Mouse (Mus musculus) myocyte (in vitro differentiated cells): ENCODE results near the gene Dip2c. TPM values are rescaled to one million over a fixed set of nuclear protein-coding genes. Genes with fewer than 3 reads are reported as not detected.

Experiments used
- H3K27me3 ChIP-seq: one replicate; pipeline ENCODE4 v1.6.1; 2011; ENCODE audit not compliant: control insufficient read depth, insufficient read depth, insufficient read length
- H3K36me3 ChIP-seq: one replicate; pipeline ENCODE4 v1.6.1; 2011; ENCODE audit not compliant: control insufficient read depth, insufficient read depth
- H3K4me2 ChIP-seq: one replicate; pipeline ENCODE4 v1.6.1; 2011; ENCODE audit warnings: low read depth, control low read depth
- H3K4me3 ChIP-seq: one replicate; pipeline ENCODE4 v1.5.1; 2011; ENCODE audit warnings: mild to moderate bottlenecking, control low read depth, moderate library complexity
- H3K79me2 ChIP-seq: one replicate; pipeline ENCODE4 v1.6.1; 2011; ENCODE audit not compliant: control insufficient read depth, insufficient read depth
- H3ac ChIP-seq: one replicate; pipeline ENCODE4 v1.6.1; 2011; ENCODE audit not compliant: control insufficient read depth, insufficient read length
- CEBPB ChIP-seq: IDR thresholded peaks from 2 replicates; pipeline ENCODE4 v1.6.1; 2011; ENCODE audit warnings: mild to moderate bottlenecking, moderate library complexity; ENCODE audit not compliant: poor library complexity, insufficient read depth, severe bottlenecking
- E2F4 ChIP-seq: IDR thresholded peaks from one replicate; pipeline ENCODE4 v1.6.1; 2011; ENCODE audit warnings: mild to moderate bottlenecking, control low read depth, moderate library complexity; ENCODE audit not compliant: insufficient read depth
- MAX ChIP-seq: IDR thresholded peaks from one replicate; pipeline ENCODE4 v1.6.1; 2011; ENCODE audit warnings: low read depth, mild to moderate bottlenecking, control low read depth
- MYOD1 ChIP-seq, 3 experiments: IDR thresholded peaks; one replicate each; pipeline ENCODE4 v1.6.1; 2011; ENCODE audit warnings: control low read depth in 2 of 3, low read depth in 2 of 3, mild to moderate bottlenecking in 2 of 3, moderate library complexity in 1 of 3; ENCODE audit not compliant: insufficient read length in 2 of 3, control insufficient read depth in 1 of 3
- MYOG ChIP-seq, 3 experiments: IDR thresholded peaks; one replicate each; pipeline ENCODE4 v1.6.1; 2011; ENCODE audit warnings: control low read depth in 2 of 3, low read depth in 2 of 3, mild to moderate bottlenecking in 2 of 3; ENCODE audit not compliant: insufficient read length in 2 of 3, control insufficient read depth in 1 of 3, insufficient read depth in 1 of 3
- POLR2A ChIP-seq: IDR thresholded peaks from one replicate; pipeline ENCODE4 v1.6.1; 2011; ENCODE audit warnings: low read depth, mild to moderate bottlenecking, control low read depth, moderate library complexity; ENCODE audit not compliant: insufficient read length
- POLR2AphosphoS2 ChIP-seq: IDR thresholded peaks from one replicate; pipeline ENCODE4 v1.6.1; 2011; ENCODE audit warnings: low read depth, control low read depth; ENCODE audit not compliant: insufficient read length
- REST ChIP-seq: IDR thresholded peaks from one replicate; pipeline ENCODE4 v1.6.1; 2011; ENCODE audit warnings: mild to moderate bottlenecking, control low read depth, moderate library complexity; ENCODE audit not compliant: insufficient read depth, insufficient read length
- SRF ChIP-seq: IDR thresholded peaks from one replicate; pipeline ENCODE4 v1.6.1; 2011; ENCODE audit warnings: low read depth; ENCODE audit not compliant: control insufficient read depth, insufficient read length
- TCF12 ChIP-seq: IDR thresholded peaks from one replicate; pipeline ENCODE4 v1.6.1; 2011; ENCODE audit warnings: mild to moderate bottlenecking, control low read depth; ENCODE audit not compliant: poor library complexity, insufficient read depth, severe bottlenecking
- TCF3 ChIP-seq: IDR thresholded peaks from one replicate; pipeline ENCODE4 v1.6.1; 2011; ENCODE audit warnings: low read depth, control low read depth; ENCODE audit not compliant: insufficient read length
- USF1 ChIP-seq: IDR thresholded peaks from one replicate; pipeline ENCODE4 v1.6.1; 2011; ENCODE audit warnings: low read depth, mild to moderate bottlenecking, control low read depth, moderate library complexity
- polyA plus RNA-seq: library from polyadenylated mRNA; unstranded; fragments of >200 nt; fragmentation: generic; extraction: Trizol; gene quantifications from one replicate; pipeline ENCODE4 v1.2.1, GENCODE M21; 2012; ENCODE audit warnings: missing spikeins

Gene Dip2c
- polyA plus RNA-seq, 1 experiment = 17.8 TPM

- H3K27me3 ChIP-seq = no peaks in the 10 kb centered on the region
- H3K79me2 ChIP-seq = peaks cover 37% of the 10 kb centered on the region
- no peaks in the 10 kb centered on the region for H3K36me3 ChIP-seq
- TF ChIP-seq MYOG (IDR thresholded peaks at IDR 0.05; ENCODE audit: control insufficient read depth in 1 of 3, insufficient read depth in 1 of 3, insufficient read length in 2 of 3, low read depth in 2 of 3) = peak; percentile 95 to 99 (median 99)
- TF ChIP-seq MYOD1 (IDR thresholded peaks at IDR 0.05; ENCODE audit: control insufficient read depth in 1 of 3, insufficient read length in 2 of 3, low read depth in 2 of 3) = peak; percentile 90 to 99 (median 99)
- TF ChIP-seq TCF12 = peak; percentile 98
- TF ChIP-seq USF1 = no peak
- TF ChIP-seq POLR2AphosphoS2 = no peak
- peak; percentile 96 for TF ChIP-seq TCF3
- no peak for TF ChIP-seq POLR2A
- TF ChIP-seq E2F4 = no peak
- no peak for TF ChIP-seq MAX
- no peak overlapping the region for H3K4me3 ChIP-seq
- H3ac ChIP-seq = no peak overlapping the region
- peak overlapping the region; percentile 34 for H3K4me2 ChIP-seq
Observed at GRCm38 (mm10) chr13:9319745-9320144, 43.4 kb downstream of the Dip2c start.

- no peak for TF ChIP-seq POLR2A
- TF ChIP-seq MAX = no peak
- TF ChIP-seq MYOD1 (IDR thresholded peaks at IDR 0.05; ENCODE audit: control insufficient read depth in 1 of 3, insufficient read length in 2 of 3, low read depth in 2 of 3) = no peak
- TF ChIP-seq REST = no peak
- no peak for TF ChIP-seq E2F4
- peak; percentile 83 for TF ChIP-seq USF1
- H3K27me3 ChIP-seq = no peaks in the 10 kb centered on the region
- no peaks in the 10 kb centered on the region for H3K36me3 ChIP-seq
- H3ac ChIP-seq = no peak overlapping the region
- peaks cover 33% of the 10 kb centered on the region for H3K79me2 ChIP-seq
- no peak overlapping the region for H3K4me3 ChIP-seq
- peak overlapping the region; percentile 8 for H3K4me2 ChIP-seq
Observed at GRCm38 (mm10) chr13:9325262-9325661, 48.9 kb downstream of the Dip2c start.

- Histone ChIP-seq H3ac (no peak overlapping the region), H3K4me2 (peak overlapping the region; percentile 0), H3K79me2 (peaks cover 28% of the 10 kb centered on the region), H3K36me3 (no peaks in the 10 kb centered on the region), H3K27me3 (no peaks in the 10 kb centered on the region), H3K4me3 (no peak overlapping the region)
- TF ChIP-seq MYOG (IDR thresholded peaks at IDR 0.05; ENCODE audit: control insufficient read depth in 1 of 3, insufficient read depth in 1 of 3, insufficient read length in 2 of 3, low read depth in 2 of 3) (peak; percentile 90 to 99 (median 92)), MYOD1 (IDR thresholded peaks at IDR 0.05; ENCODE audit: control insufficient read depth in 1 of 3, insufficient read length in 2 of 3, low read depth in 2 of 3) (peak; percentile 87 to 97 (median 93)), POLR2AphosphoS2 (no peak), CEBPB (no peak), TCF12 (peak; percentile 92), USF1 (no peak), E2F4 (no peak), SRF (no peak), REST (no peak), TCF3 (peak; percentile 70), POLR2A (no peak), MAX (no peak)
Observed at GRCm38 (mm10) chr13:9329307-9329915, 53.1 kb downstream of the Dip2c start.

DNA sequence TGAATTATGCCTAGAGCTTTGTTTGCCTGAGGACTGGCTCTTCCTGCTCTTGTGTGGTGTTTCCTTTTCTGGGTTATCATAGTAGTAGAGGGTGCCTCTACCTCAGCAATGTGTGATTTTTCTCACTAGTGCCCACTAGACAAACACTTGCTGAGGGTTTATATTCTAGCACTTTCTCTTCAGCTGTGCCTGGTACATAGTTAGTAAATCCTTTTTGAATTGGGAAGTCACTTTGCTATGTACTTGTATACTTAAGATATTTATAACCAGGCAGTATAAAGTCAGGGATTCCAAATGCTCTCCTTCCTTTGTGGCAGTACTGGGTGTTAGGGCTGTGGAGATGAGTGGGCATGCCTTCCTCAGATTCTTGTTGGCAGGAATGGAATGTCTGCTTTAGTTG is 56.9 kb downstream of the Dip2c start:
- H3K36me3 ChIP-seq = no peaks in the 10 kb centered on the region
- H3K27me3 ChIP-seq = no peaks in the 10 kb centered on the region
- no peak overlapping the region for H3ac ChIP-seq
- peaks cover 10% of the 10 kb centered on the region for H3K79me2 ChIP-seq
- H3K4me3 ChIP-seq = no peak overlapping the region
- no peak overlapping the region for H3K4me2 ChIP-seq
- TF ChIP-seq SRF (no peak), CEBPB (no peak), MYOD1 (IDR thresholded peaks at IDR 0.05; ENCODE audit: control insufficient read depth in 1 of 3, insufficient read length in 2 of 3, low read depth in 2 of 3) (no peak), REST (no peak), USF1 (no peak), POLR2A (no peak), TCF3 (no peak), MAX (no peak), MYOG (IDR thresholded peaks at IDR 0.05; ENCODE audit: control insufficient read depth in 1 of 3, insufficient read depth in 1 of 3, insufficient read length in 2 of 3, low read depth in 2 of 3) (no peak), POLR2AphosphoS2 (no peak), E2F4 (no peak), TCF12 (no peak)

- peaks cover 37% of the 10 kb centered on the region for H3K79me2 ChIP-seq
- no peaks in the 10 kb centered on the region for H3K36me3 ChIP-seq
- no peaks in the 10 kb centered on the region for H3K27me3 ChIP-seq
- peak in 2 of 3 experiments; percentile 70 to 73 for TF ChIP-seq MYOG (IDR thresholded peaks at IDR 0.05; ENCODE audit: control insufficient read depth in 1 of 3, insufficient read depth in 1 of 3, insufficient read length in 2 of 3, low read depth in 2 of 3)
- no peak for TF ChIP-seq MAX
- TF ChIP-seq POLR2AphosphoS2 = no peak
- TF ChIP-seq CEBPB = peak; percentile 68; the same call in 1 of the 2 replicates
- peak; percentile 13 to 75 (median 59) for TF ChIP-seq MYOD1 (IDR thresholded peaks at IDR 0.05; ENCODE audit: control insufficient read depth in 1 of 3, insufficient read length in 2 of 3, low read depth in 2 of 3)
- no peak for TF ChIP-seq POLR2A
- TF ChIP-seq REST = no peak
- no peak for TF ChIP-seq USF1
- TF ChIP-seq TCF12 = peak; percentile 14
- no peak for TF ChIP-seq TCF3
- TF ChIP-seq E2F4 = no peak
- TF ChIP-seq SRF = peak; percentile 46
- no peak overlapping the region for H3ac ChIP-seq
- H3K4me3 ChIP-seq = no peak overlapping the region
- peak overlapping the region; percentile 54 for H3K4me2 ChIP-seq
Observed at GRCm38 (mm10) chr13:9340293-9340692, 64.0 kb downstream of the Dip2c start.
